Mouse (Mus musculus): Measurements from ENCODE around the gene Mrfap1. TPM values are rescaled to one million over a fixed set of nuclear protein-coding genes. Genes with fewer than 3 reads are reported as not detected.
"Not testable (repeated sequence)": the region's sequence is repeated elsewhere in the genome, so short reads cannot be mapped to it uniquely, and the experiment has no call there.

Gene Mrfap1
- total RNA-seq, 1 experiment, result 238 TPM

GRCm38 (mm10) chr5:36797291-36797690, 719 bp upstream of the Mrfap1 start:
- no peak for DNase-seq (ENCODE audit: low read depth, low spot score)
- peak overlapping the region; percentile 40 to 70; a peak in 2 of 4 replicates for H3K4me3 ChIP-seq (ENCODE audit: insufficient read depth in 1 of 2, low read depth in 1 of 2, low read length in 2 of 2, poor library complexity in 1 of 2, severe bottlenecking in 1 of 2)
- in situ Hi-C loops (cut with MboI; ENCODE audit: low sequenced_read_pairs in 2 of 2, unreplicated experiment in 2 of 2), result no loop called here
- H3K4me1 ChIP-seq (ENCODE audit: control insufficient read depth in 2 of 2, insufficient read depth in 2 of 2, low read length in 2 of 2, poor library complexity in 1 of 2), result peaks cover 3 to 5% of the 10 kb centered on the region in 2 experiments; a peak in 3 of 4 replicates
- no peak overlapping the region for H3K27ac ChIP-seq (ENCODE audit: insufficient read depth, low read depth, low read length, poor library complexity, severe bottlenecking)
- H3K36me3 ChIP-seq (ENCODE audit: control insufficient read depth, insufficient read depth, low read length, poor library complexity, severe bottlenecking), result peaks cover 4% of the 10 kb centered on the region; the same call in 1 of the 2 replicates
- TF ChIP-seq HCFC1 (IDR thresholded peaks at IDR 0.05; ENCODE audit: borderline replicate concordance, insufficient read depth, low read length), result no peak
- no peak for TF ChIP-seq MAFK (IDR thresholded peaks at IDR 0.05; ENCODE audit: insufficient read depth, low read depth, low read length)
- H3K9me3 ChIP-seq (ENCODE audit: control insufficient read depth, insufficient read depth, low read depth, low read length), result no peaks in the 10 kb centered on the region
- peak overlapping the region; percentile 38; the same call in 1 of the 2 replicates for H3K9ac ChIP-seq (ENCODE audit: insufficient read depth, low read depth, low read length, poor library complexity, severe bottlenecking)

GRCm38 (mm10) chr5:36795647-36796295, 801 bp downstream of the Mrfap1 start:
- H3K9me3 ChIP-seq (ENCODE audit: control insufficient read depth, insufficient read depth, low read depth, low read length); H3K4me1 ChIP-seq (ENCODE audit: control insufficient read depth in 2 of 2, insufficient read depth in 2 of 2, low read length in 2 of 2, poor library complexity in 1 of 2); H3K36me3 ChIP-seq (ENCODE audit: control insufficient read depth, insufficient read depth, low read length, poor library complexity, severe bottlenecking); in situ Hi-C loops (cut with MboI; ENCODE audit: low sequenced_read_pairs in 2 of 2, unreplicated experiment in 2 of 2); DNase-seq (ENCODE audit: low read depth, low spot score): not testable (repeated sequence)
- Histone ChIP-seq H3K4me3 (ENCODE audit: insufficient read depth in 1 of 2, low read depth in 1 of 2, low read length in 2 of 2, poor library complexity in 1 of 2, severe bottlenecking in 1 of 2) (peak overlapping the region; percentile 70 to 90), H3K27ac (ENCODE audit: insufficient read depth, low read depth, low read length, poor library complexity, severe bottlenecking) (peak overlapping the region; percentile 51; the same call in 1 of the 2 replicates), H3K9ac (ENCODE audit: insufficient read depth, low read depth, low read length, poor library complexity, severe bottlenecking) (peak overlapping the region; percentile 75)
- peak; percentile 79 for TF ChIP-seq ZNF384 (IDR thresholded peaks at IDR 0.05; ENCODE audit: low read depth, low read length)

- H3K4me3 ChIP-seq (ENCODE audit: insufficient read depth in 1 of 2, low read depth in 1 of 2, low read length in 2 of 2, poor library complexity in 1 of 2, severe bottlenecking in 1 of 2), result no peak overlapping the region
- H3K27ac ChIP-seq (ENCODE audit: insufficient read depth, low read depth, low read length, poor library complexity, severe bottlenecking), result no peak overlapping the region
- H3K9ac ChIP-seq (ENCODE audit: insufficient read depth, low read depth, low read length, poor library complexity, severe bottlenecking), result no peak overlapping the region
- no peaks in the 10 kb centered on the region for H3K9me3 ChIP-seq (ENCODE audit: control insufficient read depth, insufficient read depth, low read depth, low read length)
- H3K4me1 ChIP-seq (ENCODE audit: control insufficient read depth in 2 of 2, insufficient read depth in 2 of 2, low read length in 2 of 2, poor library complexity in 1 of 2), result 0 out of 4 replicates have a peak, but pooled peaks cover 0 to 2% of the 10 kb centered on the region in 2 experiments
- H3K36me3 ChIP-seq (ENCODE audit: control insufficient read depth, insufficient read depth, low read length, poor library complexity, severe bottlenecking), result peaks cover 4% of the 10 kb centered on the region; the same call in 1 of the 2 replicates
- TF ChIP-seq CHD2 (IDR thresholded peaks at IDR 0.05; ENCODE audit: low read depth, low read length), result no peak
- no peak for TF ChIP-seq ZNF384 (IDR thresholded peaks at IDR 0.05; ENCODE audit: low read depth, low read length)
- TF ChIP-seq HCFC1 (IDR thresholded peaks at IDR 0.05; ENCODE audit: borderline replicate concordance, insufficient read depth, low read length), result no peak
- no peak for TF ChIP-seq ZC3H11A (IDR thresholded peaks at IDR 0.05; ENCODE audit: borderline replicate concordance, low read depth, low read length)
- in situ Hi-C loops (cut with MboI; ENCODE audit: low sequenced_read_pairs in 2 of 2, unreplicated experiment in 2 of 2), result no loop called here
- no peak for DNase-seq (ENCODE audit: low read depth, low spot score)
Observed at GRCm38 (mm10) chr5:36791861-36792260, 4.7 kb downstream of the Mrfap1 start.

GRCm38 (mm10) chr5:36786052-36786451, 10.5 kb downstream of the Mrfap1 start:
- TF ChIP-seq ZNF384 (IDR thresholded peaks at IDR 0.05; ENCODE audit: low read depth, low read length) (no peak), CHD2 (IDR thresholded peaks at IDR 0.05; ENCODE audit: low read depth, low read length) (no peak), MAFK (IDR thresholded peaks at IDR 0.05; ENCODE audit: insufficient read depth, low read depth, low read length) (no peak), HCFC1 (IDR thresholded peaks at IDR 0.05; ENCODE audit: borderline replicate concordance, insufficient read depth, low read length) (no peak), ZC3H11A (IDR thresholded peaks at IDR 0.05; ENCODE audit: borderline replicate concordance, low read depth, low read length) (no peak)
- Histone ChIP-seq H3K27ac (ENCODE audit: insufficient read depth, low read depth, low read length, poor library complexity, severe bottlenecking) (no peak overlapping the region), H3K9ac (ENCODE audit: insufficient read depth, low read depth, low read length, poor library complexity, severe bottlenecking) (no peak overlapping the region), H3K36me3 (ENCODE audit: control insufficient read depth, insufficient read depth, low read length, poor library complexity, severe bottlenecking) (no peaks in the 10 kb centered on the region), H3K4me3 (ENCODE audit: insufficient read depth in 1 of 2, low read depth in 1 of 2, low read length in 2 of 2, poor library complexity in 1 of 2, severe bottlenecking in 1 of 2) (no peak overlapping the region), H3K9me3 (ENCODE audit: control insufficient read depth, insufficient read depth, low read depth, low read length) (no peaks in the 10 kb centered on the region), H3K4me1 (ENCODE audit: control insufficient read depth in 2 of 2, insufficient read depth in 2 of 2, low read length in 2 of 2, poor library complexity in 1 of 2) (no peaks in the 10 kb centered on the region)
- no peak for DNase-seq (ENCODE audit: low read depth, low spot score)
- in situ Hi-C loops (cut with MboI; ENCODE audit: low sequenced_read_pairs in 2 of 2, unreplicated experiment in 2 of 2), result no loop called here

- in situ Hi-C loops (cut with MboI; ENCODE audit: low sequenced_read_pairs in 2 of 2, unreplicated experiment in 2 of 2), result no loop called here
Observed at GRCm38 (mm10) chr5:36779512-36779911, 17.1 kb downstream of the Mrfap1 start.

More at GRCm38 (mm10) chr5:36779512-36779911, 17.1 kb downstream of the Mrfap1 start:
- H3K9ac ChIP-seq (ENCODE audit: insufficient read depth, low read depth, low read length, poor library complexity, severe bottlenecking), result no peak overlapping the region
- no peaks in the 10 kb centered on the region for H3K36me3 ChIP-seq (ENCODE audit: control insufficient read depth, insufficient read depth, low read length, poor library complexity, severe bottlenecking)
- H3K4me1 ChIP-seq (ENCODE audit: control insufficient read depth in 2 of 2, insufficient read depth in 2 of 2, low read length in 2 of 2, poor library complexity in 1 of 2), result peaks cover 7 to 8% of the 10 kb centered on the region in 2 experiments; a peak in 3 of 4 replicates
- TF ChIP-seq MAFK (IDR thresholded peaks at IDR 0.05; ENCODE audit: insufficient read depth, low read depth, low read length) (no peak), ZC3H11A (IDR thresholded peaks at IDR 0.05; ENCODE audit: borderline replicate concordance, low read depth, low read length) (no peak), ZNF384 (IDR thresholded peaks at IDR 0.05; ENCODE audit: low read depth, low read length) (no peak)
- no peak overlapping the region for H3K4me3 ChIP-seq (ENCODE audit: insufficient read depth in 1 of 2, low read depth in 1 of 2, low read length in 2 of 2, poor library complexity in 1 of 2, severe bottlenecking in 1 of 2)
- no peak overlapping the region for H3K27ac ChIP-seq (ENCODE audit: insufficient read depth, low read depth, low read length, poor library complexity, severe bottlenecking)
- no peaks in the 10 kb centered on the region for H3K9me3 ChIP-seq (ENCODE audit: control insufficient read depth, insufficient read depth, low read depth, low read length)
- DNase-seq (ENCODE audit: low read depth, low spot score), result no peak

Data from ES-E14 (cell line).